Mouse (Mus musculus): Measurements from ENCODE around the gene Mtor. TPM values are rescaled to one million over a fixed set of nuclear protein-coding genes. Genes with fewer than 3 reads are reported as not detected.

Mtor gene
- polyA plus RNA-seq, 1 experiment = 14.2 TPM

DNA sequence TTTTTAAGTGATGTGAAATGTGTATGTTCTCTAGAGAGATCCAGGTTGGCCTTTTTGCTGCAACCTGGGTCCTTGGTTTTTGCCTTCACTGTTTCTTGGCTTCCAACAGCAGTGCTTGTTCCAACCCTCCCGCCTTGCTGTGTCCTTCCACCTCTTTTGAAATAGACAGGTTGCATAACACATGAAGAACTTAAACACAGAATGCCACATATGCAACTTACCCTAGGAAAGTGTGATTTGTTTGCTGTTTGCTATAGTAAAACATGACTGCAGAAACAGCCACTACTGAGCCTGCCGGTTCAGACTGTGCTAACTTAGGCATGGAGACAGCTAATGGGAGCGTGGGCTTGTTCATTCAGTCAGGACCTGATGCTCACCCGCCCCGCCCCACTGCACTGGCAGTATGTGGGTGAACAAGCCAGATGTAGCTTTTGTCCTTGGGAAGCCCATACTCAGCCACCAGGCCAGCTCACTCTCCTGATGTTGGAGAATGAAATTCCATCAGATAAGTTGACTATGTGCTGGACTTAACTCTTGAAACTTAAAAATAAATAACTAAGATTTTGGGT is 18.2 kb downstream of the Mtor start:
- TF ChIP-seq POLR2A (IDR thresholded peaks at IDR 0.05; ENCODE audit: low read depth, low read length) (no peak), CTCF (IDR thresholded peaks at IDR 0.05; ENCODE audit: extremely low read depth, insufficient read depth, insufficient read length, insufficient replicate concordance) (no peak)
- Histone ChIP-seq H3K27ac (ENCODE audit: insufficient read depth, low read length) (no peak overlapping the region), H3K4me1 (ENCODE audit: control insufficient read depth, insufficient read depth, insufficient read length) (no peaks in the 10 kb centered on the region), H3K27me3 (ENCODE audit: control insufficient read depth, insufficient read depth, low read length) (no peaks in the 10 kb centered on the region), H3K36me3 (ENCODE audit: control insufficient read depth, insufficient read depth, low read length) (peaks cover 61% of the 10 kb centered on the region), H3K4me3 (ENCODE audit: extremely low read depth, insufficient read depth, insufficient read length) (no peak overlapping the region)
- no peak for DNase-seq (ENCODE audit: low read depth in 1 of 2, low spot score in 2 of 2)
- 99% methylated on average over 5 of the region's 5 CpGs for WGBS

GRCm38 (mm10) chr4:148468396-148468795 is 20.0 kb downstream of the Mtor start:
- 91% methylated on average over 10 of the region's 10 CpGs for WGBS
- Histone ChIP-seq H3K27me3 (ENCODE audit: control insufficient read depth, insufficient read depth, low read length) (no peaks in the 10 kb centered on the region), H3K4me3 (ENCODE audit: extremely low read depth, insufficient read depth, insufficient read length) (no peak overlapping the region), H3K36me3 (ENCODE audit: control insufficient read depth, insufficient read depth, low read length) (peaks cover 71% of the 10 kb centered on the region), H3K27ac (ENCODE audit: insufficient read depth, low read length) (no peak overlapping the region), H3K4me1 (ENCODE audit: control insufficient read depth, insufficient read depth, insufficient read length) (no peaks in the 10 kb centered on the region)
- TF ChIP-seq CTCF (IDR thresholded peaks at IDR 0.05; ENCODE audit: extremely low read depth, insufficient read depth, insufficient read length, insufficient replicate concordance) = no peak
- DNase-seq (ENCODE audit: low read depth in 1 of 2, low spot score in 2 of 2) = no peak

DNA sequence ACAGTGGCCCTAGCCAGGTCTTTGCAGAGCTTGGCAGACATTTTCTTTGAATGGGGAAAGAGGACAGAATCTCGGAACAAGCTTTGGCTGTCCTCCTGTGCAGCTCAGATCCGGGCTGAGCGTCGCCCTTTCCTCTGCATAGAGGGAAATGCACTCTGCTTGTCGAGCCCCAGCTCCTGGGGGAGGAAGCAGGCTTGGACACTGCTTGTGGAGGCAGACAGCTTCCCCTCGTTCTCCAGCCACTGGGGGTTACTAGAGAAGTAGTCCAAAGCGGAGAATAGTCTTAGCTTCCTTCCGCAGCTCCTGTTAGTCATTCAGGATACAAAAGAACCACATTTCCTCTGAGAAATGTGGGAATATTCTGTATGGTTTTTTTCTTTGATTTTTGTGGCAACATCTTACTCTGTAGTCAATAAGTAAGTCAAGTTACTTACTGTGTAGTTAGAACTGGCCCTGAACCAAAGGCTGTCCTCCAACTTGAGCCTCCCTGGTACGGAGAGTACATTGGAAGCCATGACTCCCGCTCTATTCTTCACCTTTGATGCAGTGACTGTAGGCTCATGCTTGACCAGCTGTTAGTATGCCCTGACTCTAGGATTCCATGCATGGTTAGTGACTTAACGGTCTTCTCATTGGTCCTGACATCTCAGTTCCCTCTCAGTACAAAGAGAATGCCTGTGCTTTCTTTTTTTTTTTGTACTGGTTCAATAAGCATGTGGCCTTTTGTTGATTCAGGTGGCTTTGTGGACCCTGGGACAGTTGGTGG is 21.3 kb downstream of the Mtor start:
- no peak for DNase-seq (ENCODE audit: low read depth in 1 of 2, low spot score in 2 of 2)
- WGBS = 86% methylated on average over 11 of the region's 11 CpGs
- Histone ChIP-seq H3K27me3 (ENCODE audit: control insufficient read depth, insufficient read depth, low read length) (no peaks in the 10 kb centered on the region), H3K4me1 (ENCODE audit: control insufficient read depth, insufficient read depth, insufficient read length) (no peaks in the 10 kb centered on the region), H3K27ac (ENCODE audit: insufficient read depth, low read length) (no peak overlapping the region), H3K4me3 (ENCODE audit: extremely low read depth, insufficient read depth, insufficient read length) (no peak overlapping the region), H3K36me3 (ENCODE audit: control insufficient read depth, insufficient read depth, low read length) (peaks cover 65% of the 10 kb centered on the region)
- no peak for TF ChIP-seq POLR2A (IDR thresholded peaks at IDR 0.05; ENCODE audit: low read depth, low read length)
- TF ChIP-seq CTCF (IDR thresholded peaks at IDR 0.05; ENCODE audit: extremely low read depth, insufficient read depth, insufficient read length, insufficient replicate concordance) = no peak

DNA sequence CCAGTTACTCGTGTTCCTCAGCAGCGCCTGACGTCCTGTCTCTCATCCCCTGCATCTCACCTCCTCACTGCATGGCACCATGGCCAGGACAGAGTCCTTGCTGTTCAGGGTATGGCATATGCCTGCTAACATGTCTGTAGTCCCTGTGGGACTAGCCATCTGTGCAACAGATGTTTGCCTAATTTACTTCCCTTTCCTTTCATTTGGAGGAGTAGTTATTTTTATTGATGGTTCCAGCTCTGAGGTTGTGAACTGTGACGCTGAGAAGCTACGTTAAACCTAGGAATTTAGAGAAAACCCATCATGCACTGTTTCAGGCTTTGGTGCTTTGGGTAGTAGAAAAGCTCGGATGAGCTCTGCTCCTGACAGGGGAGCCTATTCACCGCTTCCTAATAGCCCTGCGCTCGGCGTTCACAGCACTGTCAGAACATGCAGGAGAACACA is 23.0 kb downstream of the Mtor start:
- WGBS = 81% methylated on average over 10 of the region's 10 CpGs
- Histone ChIP-seq H3K4me1 (ENCODE audit: control insufficient read depth, insufficient read depth, insufficient read length) (no peaks in the 10 kb centered on the region), H3K4me3 (ENCODE audit: extremely low read depth, insufficient read depth, insufficient read length) (no peak overlapping the region), H3K27me3 (ENCODE audit: control insufficient read depth, insufficient read depth, low read length) (no peaks in the 10 kb centered on the region), H3K36me3 (ENCODE audit: control insufficient read depth, insufficient read depth, low read length) (peaks cover 58% of the 10 kb centered on the region), H3K27ac (ENCODE audit: insufficient read depth, low read length) (no peak overlapping the region)
- TF ChIP-seq CTCF (IDR thresholded peaks at IDR 0.05; ENCODE audit: extremely low read depth, insufficient read depth, insufficient read length, insufficient replicate concordance) (no peak), POLR2A (IDR thresholded peaks at IDR 0.05; ENCODE audit: low read depth, low read length) (no peak)
- DNase-seq (ENCODE audit: low read depth in 1 of 2, low spot score in 2 of 2) = no peak

DNA sequence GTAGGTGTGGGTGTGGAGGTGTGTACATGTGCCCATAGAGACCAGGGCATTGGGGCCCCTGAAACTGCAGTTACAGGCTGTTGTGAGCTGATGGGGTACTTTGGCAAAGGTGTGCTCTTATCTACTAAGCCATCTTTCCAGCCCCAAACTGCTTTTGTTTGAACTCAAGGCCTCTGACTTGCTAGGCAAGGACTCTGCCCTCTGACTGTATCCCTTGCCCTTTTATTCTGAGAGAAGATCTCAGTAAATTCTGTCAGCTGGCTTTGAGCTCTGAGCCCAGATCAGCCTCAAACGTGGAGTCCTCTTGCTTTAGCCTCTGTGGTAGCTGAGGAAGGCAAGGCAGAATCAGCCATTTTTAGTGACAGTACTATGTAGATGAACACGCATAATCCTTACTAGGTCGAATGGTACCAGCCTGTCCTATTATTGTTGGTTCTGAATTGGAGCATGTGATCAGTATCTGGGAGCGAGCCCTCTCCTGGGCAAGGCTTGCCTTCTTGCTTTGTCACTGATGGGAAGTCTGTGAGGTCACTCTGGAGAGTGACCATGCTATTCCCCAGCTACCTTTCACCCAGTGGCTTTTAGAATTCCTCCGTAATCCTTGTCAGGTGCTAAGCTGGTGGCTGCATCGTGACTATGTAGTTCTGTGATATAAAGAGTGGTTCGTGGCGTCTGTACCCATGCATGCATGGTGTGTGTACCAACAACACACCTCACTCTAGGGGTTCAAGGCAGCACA is 24.2 kb downstream of the Mtor start:
- Histone ChIP-seq H3K36me3 (ENCODE audit: control insufficient read depth, insufficient read depth, low read length) (peaks cover 56% of the 10 kb centered on the region), H3K27ac (ENCODE audit: insufficient read depth, low read length) (no peak overlapping the region), H3K4me3 (ENCODE audit: extremely low read depth, insufficient read depth, insufficient read length) (no peak overlapping the region), H3K27me3 (ENCODE audit: control insufficient read depth, insufficient read depth, low read length) (no peaks in the 10 kb centered on the region), H3K4me1 (ENCODE audit: control insufficient read depth, insufficient read depth, insufficient read length) (no peaks in the 10 kb centered on the region)
- WGBS = 95% methylated on average over 8 of the region's 8 CpGs
- TF ChIP-seq POLR2A (IDR thresholded peaks at IDR 0.05; ENCODE audit: low read depth, low read length) (no peak), CTCF (IDR thresholded peaks at IDR 0.05; ENCODE audit: extremely low read depth, insufficient read depth, insufficient read length, insufficient replicate concordance) (no peak)
- DNase-seq (ENCODE audit: low read depth in 1 of 2, low spot score in 2 of 2) = no peak

DNA sequence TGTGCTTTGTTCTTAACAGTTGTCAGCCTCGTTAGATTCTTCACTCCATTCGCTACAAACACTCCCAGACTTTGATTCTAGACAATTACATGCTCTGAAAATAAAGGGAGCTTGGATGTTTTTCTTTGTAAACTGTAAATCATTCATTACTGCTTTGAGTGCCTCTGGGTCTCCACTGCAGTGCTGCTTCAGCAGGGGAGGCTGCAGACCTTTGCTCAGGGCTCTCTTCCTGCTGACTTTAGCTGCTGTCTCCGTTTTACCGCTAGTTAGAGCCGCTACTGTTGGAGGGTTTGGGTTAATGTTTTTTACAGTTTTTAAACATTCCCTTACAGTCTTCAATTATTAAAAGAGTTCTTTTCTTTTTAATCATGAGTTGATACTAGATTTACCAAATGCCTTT is 25.1 kb downstream of the Mtor start:
- Histone ChIP-seq H3K27ac (ENCODE audit: insufficient read depth, low read length) (no peak overlapping the region), H3K4me3 (ENCODE audit: extremely low read depth, insufficient read depth, insufficient read length) (no peak overlapping the region), H3K36me3 (ENCODE audit: control insufficient read depth, insufficient read depth, low read length) (peaks cover 50% of the 10 kb centered on the region), H3K27me3 (ENCODE audit: control insufficient read depth, insufficient read depth, low read length) (no peaks in the 10 kb centered on the region), H3K4me1 (ENCODE audit: control insufficient read depth, insufficient read depth, insufficient read length) (no peaks in the 10 kb centered on the region)
- WGBS = 93% methylated on average over 5 of the region's 5 CpGs
- DNase-seq (ENCODE audit: low read depth in 1 of 2, low spot score in 2 of 2) = no peak
- no peak for TF ChIP-seq CTCF (IDR thresholded peaks at IDR 0.05; ENCODE audit: extremely low read depth, insufficient read depth, insufficient read length, insufficient replicate concordance)
- no peak for TF ChIP-seq POLR2A (IDR thresholded peaks at IDR 0.05; ENCODE audit: low read depth, low read length)

All from spleen, adult 2 months (tissue).